Mouse (Mus musculus) C2C12 (cell line): Measurements from ENCODE around the gene Atg10. TPM values are rescaled to one million over a fixed set of nuclear protein-coding genes. Genes with fewer than 3 reads are reported as not detected.

ENCODE experiments used
- H3K27me3 ChIP-seq: one replicate; pipeline ENCODE4 v1.6.1; 2011; ENCODE audit not compliant: control insufficient read depth, insufficient read depth, insufficient read length
- H3K36me3 ChIP-seq: one replicate; pipeline ENCODE4 v1.6.1; 2011; ENCODE audit not compliant: control insufficient read depth, insufficient read depth
- H3K4me3 ChIP-seq: one replicate; pipeline ENCODE4 v1.5.1; 2011; ENCODE audit warnings: mild to moderate bottlenecking, control low read depth; ENCODE audit not compliant: poor library complexity, insufficient read depth, severe bottlenecking
- H3K79me2 ChIP-seq: one replicate; pipeline ENCODE4 v1.6.1; 2011; ENCODE audit not compliant: control insufficient read depth, insufficient read depth
- H3K79me3 ChIP-seq: one replicate; pipeline ENCODE4 v1.6.1; 2011; ENCODE audit warnings: low read depth, control low read depth
- H3ac ChIP-seq: one replicate; pipeline ENCODE3; 2011; ENCODE audit warnings: low read depth; ENCODE audit not compliant: control insufficient read depth, insufficient read length
- CEBPB ChIP-seq: IDR thresholded peaks from one replicate; pipeline ENCODE4 v1.6.1; 2011; ENCODE audit warnings: low read depth, mild to moderate bottlenecking, control low read depth, moderate library complexity
- CTCF ChIP-seq: IDR thresholded peaks from one replicate; pipeline ENCODE4 v1.5.1; 2011; ENCODE audit not compliant: control insufficient read depth, insufficient read depth, insufficient read length
- FOSL1 ChIP-seq: IDR thresholded peaks from one replicate; pipeline ENCODE4 v1.8.0; 2011; ENCODE audit warnings: mild to moderate bottlenecking, low read length; ENCODE audit not compliant: poor library complexity, insufficient read depth, severe bottlenecking
- MAX ChIP-seq: IDR thresholded peaks from one replicate; pipeline ENCODE4 v1.6.1; 2011; ENCODE audit warnings: mild to moderate bottlenecking, control low read depth
- MYOD1 ChIP-seq: IDR thresholded peaks from one replicate; pipeline ENCODE4 v1.6.1; 2011; ENCODE audit warnings: low read depth; ENCODE audit not compliant: control insufficient read depth, insufficient read length
- MYOG ChIP-seq: IDR thresholded peaks from one replicate; pipeline ENCODE4 v1.6.1; 2011; ENCODE audit not compliant: control insufficient read depth, insufficient read length; ENCODE audit errors: extremely low read depth
- USF1 ChIP-seq: IDR thresholded peaks from one replicate; pipeline ENCODE4 v1.6.1; 2011; ENCODE audit warnings: low read depth, mild to moderate bottlenecking, control low read depth, moderate library complexity
- polyA plus RNA-seq: library from polyadenylated mRNA; unstranded; fragments of >200 nt; fragmentation: generic; extraction: Trizol; gene quantifications from one replicate; pipeline ENCODE4 v1.2.1, GENCODE M21; 2012; ENCODE audit warnings: missing spikeins

The Atg10 gene
- polyA plus RNA-seq, 1 experiment = 2.5 TPM

GRCm38 (mm10) chr13:91171766-91172491 is 51.8 kb downstream of the Atg10 start:
- Histone ChIP-seq H3K79me2 (no peaks in the 10 kb centered on the region), H3ac (no peak overlapping the region), H3K4me3 (no peak overlapping the region), H3K27me3 (no peaks in the 10 kb centered on the region), H3K79me3 (no peaks in the 10 kb centered on the region), H3K36me3 (no peaks in the 10 kb centered on the region)
- TF ChIP-seq CEBPB = no peak
- TF ChIP-seq MYOG = no peak
- TF ChIP-seq FOSL1 = no peak
- no peak for TF ChIP-seq USF1
- no peak for TF ChIP-seq MAX
- no peak for TF ChIP-seq CTCF
- TF ChIP-seq MYOD1 = no peak

GRCm38 (mm10) chr13:91171205-91171604 is 52.6 kb downstream of the Atg10 start:
- Histone ChIP-seq H3K27me3 (no peaks in the 10 kb centered on the region), H3K79me3 (no peaks in the 10 kb centered on the region), H3K36me3 (no peaks in the 10 kb centered on the region), H3K79me2 (no peaks in the 10 kb centered on the region), H3K4me3 (no peak overlapping the region), H3ac (no peak overlapping the region)
- TF ChIP-seq CEBPB (no peak), FOSL1 (no peak), MYOD1 (no peak), USF1 (no peak), MAX (no peak), MYOG (no peak), CTCF (no peak)

GRCm38 (mm10) chr13:91169529-91170319 is 54.0 kb downstream of the Atg10 start:
- Histone ChIP-seq H3ac (no peak overlapping the region), H3K79me2 (no peaks in the 10 kb centered on the region), H3K27me3 (no peaks in the 10 kb centered on the region), H3K79me3 (no peaks in the 10 kb centered on the region), H3K4me3 (no peak overlapping the region), H3K36me3 (no peaks in the 10 kb centered on the region)
- TF ChIP-seq FOSL1 = no peak

GRCm38 (mm10) chr13:91168486-91168885 is 55.3 kb downstream of the Atg10 start:
- no peaks in the 10 kb centered on the region for H3K27me3 ChIP-seq
- H3K4me3 ChIP-seq = no peak overlapping the region
- TF ChIP-seq MYOG (no peak), CTCF (no peak), FOSL1 (no peak), CEBPB (no peak)
- H3K79me2 ChIP-seq = no peaks in the 10 kb centered on the region
- H3K36me3 ChIP-seq = no peaks in the 10 kb centered on the region
- no peaks in the 10 kb centered on the region for H3K79me3 ChIP-seq
- H3ac ChIP-seq = no peak overlapping the region

- Histone ChIP-seq H3K79me2 (no peaks in the 10 kb centered on the region), H3K27me3 (no peaks in the 10 kb centered on the region), H3K79me3 (no peaks in the 10 kb centered on the region), H3K4me3 (no peak overlapping the region), H3ac (no peak overlapping the region), H3K36me3 (no peaks in the 10 kb centered on the region)
- TF ChIP-seq USF1 = no peak
- TF ChIP-seq CTCF = no peak
- no peak for TF ChIP-seq CEBPB
- no peak for TF ChIP-seq MAX
- no peak for TF ChIP-seq FOSL1
- TF ChIP-seq MYOG = no peak
- no peak for TF ChIP-seq MYOD1
Measured at GRCm38 (mm10) chr13:91167561-91167960, 56.2 kb downstream of the Atg10 start.

- Histone ChIP-seq H3ac (no peak overlapping the region), H3K79me3 (no peaks in the 10 kb centered on the region), H3K36me3 (no peaks in the 10 kb centered on the region), H3K27me3 (no peaks in the 10 kb centered on the region), H3K4me3 (no peak overlapping the region), H3K79me2 (no peaks in the 10 kb centered on the region)
- TF ChIP-seq USF1 = no peak
- TF ChIP-seq CEBPB = peak; percentile 100
Measured at GRCm38 (mm10) chr13:91166286-91166685, 57.5 kb downstream of the Atg10 start.
